Mouse (Mus musculus) spleen, adult 2 months (tissue): ENCODE measurements at regions not wholly inside any gene's neighbourhood (a gene's known extent, or its start where the extent isn't known, plus 50 kb on each side); places are given as distances from the start of the nearest gene placed in this dataset.
A peak's percentile ranks its signal among the peaks of the same experiment; 100 is the strongest.

Experiments
- DNase-seq, 2 experiments: peaks; one replicate each; pipeline versions ENCODE4 v3.0.0 to v3.0.0-alpha.2; 2012 to 2021; ENCODE audit warnings: low spot score in 2 of 2, low read depth in 1 of 2
- H3K27ac ChIP-seq: fragments of 200-500 bp; 2 replicates; pipeline ENCODE4 v1.5.1; 2012; ENCODE audit warnings: low read length, inconsistent platforms; ENCODE audit not compliant: insufficient read depth
- H3K27me3 ChIP-seq: fragments of 200-500 bp; 2 replicates; pipeline ENCODE4 v1.6.1; 2012; ENCODE audit warnings: mild to moderate bottlenecking, moderate library complexity, low read length, inconsistent platforms; ENCODE audit not compliant: control insufficient read depth, insufficient read depth
- H3K36me3 ChIP-seq: fragments of 200-500 bp; 2 replicates; pipeline ENCODE4 v1.6.1; 2012; ENCODE audit warnings: mild to moderate bottlenecking, low read length, inconsistent platforms; ENCODE audit not compliant: control insufficient read depth, insufficient read depth
- H3K4me1 ChIP-seq: fragments of 200-500 bp; 2 replicates; pipeline ENCODE4 v1.6.1; 2011; ENCODE audit warnings: inconsistent platforms; ENCODE audit not compliant: control insufficient read depth, insufficient read depth, insufficient read length
- H3K4me3 ChIP-seq: fragments of 200-500 bp; 2 replicates; pipeline ENCODE4 v1.5.1; 2011; ENCODE audit warnings: mild to moderate bottlenecking, inconsistent platforms; ENCODE audit not compliant: insufficient read depth, insufficient read length; ENCODE audit errors: extremely low read depth
- CTCF ChIP-seq: fragments of 200-500 bp; IDR thresholded peaks from 2 replicates; pipeline ENCODE4 v1.5.1; 2011; ENCODE audit warnings: mild to moderate bottlenecking, inconsistent platforms; ENCODE audit not compliant: insufficient read depth, insufficient read length, insufficient replicate concordance; ENCODE audit errors: extremely low read depth
- POLR2A ChIP-seq: fragments of 200-500 bp; IDR thresholded peaks from 2 replicates; pipeline ENCODE4 v1.6.1; 2011; ENCODE audit warnings: low read depth, low read length, inconsistent platforms
- WGBS: fragments of 180-500 bp; shearing (Covaris S2); methylation state at CpG from one replicate; pipeline ENCODE4 v1.1.7; 2018; 5-methylcytosine and 5-hydroxymethylcytosine counted together

DNA sequence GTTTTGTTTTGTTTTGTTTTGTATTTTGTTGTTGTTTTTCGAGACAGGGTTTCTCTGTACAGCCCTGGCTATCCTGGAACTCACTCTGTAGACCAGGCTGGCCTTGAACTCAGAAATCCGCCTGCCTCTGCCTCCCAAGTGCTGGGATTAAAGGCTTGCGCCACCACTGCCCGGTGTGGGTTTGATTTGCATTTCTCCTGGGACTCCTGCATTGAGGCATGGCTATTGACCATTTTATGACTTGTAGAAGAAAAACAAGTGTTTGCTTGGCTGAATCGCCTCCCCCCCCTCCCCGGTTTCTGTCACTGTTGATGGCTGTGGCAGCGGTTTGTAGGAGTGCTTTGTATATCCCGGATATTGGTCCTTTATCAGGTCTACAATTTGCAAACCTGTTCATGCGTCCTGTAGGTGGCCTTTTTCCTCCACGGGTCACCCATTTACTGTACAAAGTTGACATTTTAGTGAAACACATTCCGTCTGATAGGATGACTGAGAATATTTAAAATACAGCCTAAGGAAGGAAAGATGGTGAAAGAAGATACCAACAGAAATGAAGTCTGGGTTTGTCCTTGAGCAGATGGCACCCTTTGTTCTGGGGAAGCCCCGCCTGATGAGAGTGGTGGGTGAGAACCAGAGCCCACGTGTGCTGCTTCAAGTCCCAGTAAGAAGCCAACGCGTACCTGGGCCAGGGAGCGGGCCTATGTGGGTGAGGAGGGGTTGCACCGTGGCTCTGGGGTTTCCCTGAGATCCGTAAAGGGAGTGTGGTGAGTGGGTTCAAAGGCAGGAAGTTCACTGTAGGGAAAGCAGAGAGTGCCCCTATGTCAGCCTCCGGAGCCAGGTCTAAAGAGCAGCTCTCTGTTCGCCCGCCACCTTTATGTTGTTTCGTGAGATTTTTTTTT lies 52.6 kb upstream of the Smndc1 start:
- Histone ChIP-seq H3K27me3 (no peaks in the 10 kb centered on the region), H3K36me3 (no peaks in the 10 kb centered on the region), H3K27ac (peak overlapping the region; percentile 44), H3K4me1 (peaks cover 74% of the 10 kb centered on the region; the same call in 1 of the 2 replicates), H3K4me3 (no peak overlapping the region)
- DNase-seq, result no peak
- no peak for TF ChIP-seq POLR2A
- TF ChIP-seq CTCF, result no peak
- 44% methylated on average over 22 of the region's 22 CpGs for WGBS

DNA sequence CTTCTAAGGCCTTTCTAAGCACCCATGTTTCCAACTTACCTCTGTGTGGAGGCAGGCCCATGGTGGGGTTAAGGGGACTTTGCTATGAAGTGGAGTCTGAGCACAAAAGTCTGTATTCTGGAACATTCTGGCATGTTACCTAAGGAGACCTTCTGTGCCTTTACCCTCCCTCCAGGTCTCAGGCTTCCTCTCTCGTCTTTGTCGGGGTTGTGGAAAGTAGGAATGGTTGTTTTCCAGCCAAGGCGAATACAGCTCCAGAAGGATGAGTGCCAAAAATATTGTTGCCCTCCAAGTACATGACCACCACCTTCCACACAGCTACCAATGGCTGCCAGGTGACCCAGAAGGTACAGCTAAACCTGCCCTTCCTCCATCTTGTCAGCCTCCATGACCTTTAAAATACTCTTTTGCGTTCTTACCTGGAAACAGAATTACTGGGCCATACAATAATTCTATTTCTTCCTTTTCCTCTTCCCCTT lies 51.8 kb upstream of the Smndc1 start:
- H3K27ac ChIP-seq, result peak overlapping the region; percentile 91
- no peak for TF ChIP-seq CTCF
- no peak for TF ChIP-seq POLR2A
- H3K4me1 ChIP-seq, result peaks cover 78% of the 10 kb centered on the region; the same call in 1 of the 2 replicates

DNA sequence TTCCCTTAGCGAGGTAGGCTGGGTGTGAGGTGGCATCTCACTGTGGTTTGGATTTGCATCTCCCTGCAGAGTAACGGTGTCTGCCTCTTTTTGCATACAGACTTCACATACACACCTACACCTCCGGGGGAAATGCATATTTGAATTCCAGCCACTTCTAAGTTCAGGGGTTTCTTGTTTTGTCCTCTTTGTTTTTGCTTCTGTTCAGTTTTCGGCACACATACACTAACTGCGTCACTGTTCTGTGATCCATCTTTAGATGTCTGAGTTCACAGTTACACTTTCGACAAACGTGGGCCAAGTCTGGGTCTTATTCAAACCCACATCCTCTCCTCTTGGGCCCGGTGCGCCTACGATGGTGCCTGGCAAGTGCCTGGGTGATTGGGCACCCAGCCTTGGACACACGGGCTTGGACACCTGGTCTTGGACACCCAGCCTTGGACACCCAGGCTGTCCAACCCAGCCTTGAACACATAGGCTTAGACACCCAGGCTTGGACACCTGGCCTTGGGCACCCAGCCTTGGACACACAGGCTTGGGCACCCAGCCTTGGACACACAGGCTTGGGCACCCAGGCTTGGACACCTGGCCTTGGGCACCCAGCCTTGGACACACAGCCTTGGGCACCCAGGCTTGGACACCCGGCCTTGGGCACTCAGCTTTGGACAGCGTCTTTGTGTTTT lies 51.2 kb upstream of the Smndc1 start:
- no peak overlapping the region for H3K4me3 ChIP-seq
- H3K36me3 ChIP-seq, result no peaks in the 10 kb centered on the region
- H3K27me3 ChIP-seq, result no peaks in the 10 kb centered on the region
- WGBS, result 25% methylated on average over 13 of the region's 13 CpGs
- peak overlapping the region; percentile 91 for H3K27ac ChIP-seq
- H3K4me1 ChIP-seq, result peaks cover 76% of the 10 kb centered on the region; the same call in 1 of the 2 replicates
- TF ChIP-seq CTCF (no peak), POLR2A (no peak)
- peak; percentile 69 to 82 for DNase-seq

More for the DNA sequence above, 51.8 kb upstream of the Smndc1 start:
- no peaks in the 10 kb centered on the region for H3K27me3 ChIP-seq
- H3K4me3 ChIP-seq, result no peak overlapping the region
- 75% methylated on average over 4 of the region's 4 CpGs for WGBS
- no peak for DNase-seq
- no peaks in the 10 kb centered on the region for H3K36me3 ChIP-seq

- TF ChIP-seq CTCF (no peak), POLR2A (no peak)
- DNase-seq, result no peak
- H3K27ac ChIP-seq, result peak overlapping the region; percentile 60
- no peak overlapping the region for H3K4me3 ChIP-seq
- WGBS, result 36% methylated on average over 10 of the region's 10 CpGs
- H3K36me3 ChIP-seq, result no peaks in the 10 kb centered on the region
- H3K27me3 ChIP-seq, result no peaks in the 10 kb centered on the region
- H3K4me1 ChIP-seq, result peaks cover 69% of the 10 kb centered on the region; the same call in 1 of the 2 replicates
Observed at GRCm38 (mm10) chr19:53440327-53441055, 50.1 kb upstream of the Smndc1 start.
